Mouse (Mus musculus) B cell, adult 2 months (primary cell): ENCODE measurements at regions not wholly inside any gene's neighbourhood (a gene's known extent, or its start where the extent isn't known, plus 50 kb on each side); places are given as distances from the start of the nearest gene placed in this dataset.
A peak's percentile ranks its signal among the peaks of the same experiment; 100 is the strongest.

Experiments used
- DNase-seq, 2 experiments: peaks; one replicate each; pipeline ENCODE4 v3.0.0; 2022

- no peak for DNase-seq
Measured at GRCm38 (mm10) chr2:75460419-75460818, 198.6 kb upstream of the Hnrnpa3 start.

GRCm38 (mm10) chr2:75461019-75461418 is 198.0 kb upstream of the Hnrnpa3 start:
- no peak for DNase-seq

GRCm38 (mm10) chr2:75461421-75461991 is 197.6 kb upstream of the Hnrnpa3 start:
- no peak for DNase-seq

- DNase-seq = no peak
Measured at GRCm38 (mm10) chr2:75462030-75462671, 196.9 kb upstream of the Hnrnpa3 start.

GRCm38 (mm10) chr2:75463091-75463490 is 196.0 kb upstream of the Hnrnpa3 start:
- no peak for DNase-seq

GRCm38 (mm10) chr2:75464429-75464828 is 194.6 kb upstream of the Hnrnpa3 start:
- no peak for DNase-seq

GRCm38 (mm10) chr2:75468851-75469250 is 190.2 kb upstream of the Hnrnpa3 start:
- DNase-seq = no peak

GRCm38 (mm10) chr2:75469958-75470687 is 188.9 kb upstream of the Hnrnpa3 start:
- peak; percentile 57 to 59 for DNase-seq

- no peak for DNase-seq
Measured at GRCm38 (mm10) chr2:75470688-75471054, 188.4 kb upstream of the Hnrnpa3 start.

GRCm38 (mm10) chr2:75472489-75472888 is 186.6 kb upstream of the Hnrnpa3 start:
- no peak for DNase-seq

GRCm38 (mm10) chr2:75474509-75474908 is 184.6 kb upstream of the Hnrnpa3 start:
- DNase-seq = no peak

- DNase-seq = no peak
Measured at GRCm38 (mm10) chr2:75476350-75476749, 182.7 kb upstream of the Hnrnpa3 start.

- DNase-seq = no peak
Measured at GRCm38 (mm10) chr2:75477076-75477475, 182.0 kb upstream of the Hnrnpa3 start.

GRCm38 (mm10) chr2:75479546-75479945 is 179.5 kb upstream of the Hnrnpa3 start:
- DNase-seq = no peak

GRCm38 (mm10) chr2:75481863-75482262 is 177.2 kb upstream of the Hnrnpa3 start:
- no peak for DNase-seq

GRCm38 (mm10) chr2:75482484-75482883 is 176.6 kb upstream of the Hnrnpa3 start:
- DNase-seq = no peak

GRCm38 (mm10) chr2:75484951-75485350 is 174.1 kb upstream of the Hnrnpa3 start:
- DNase-seq = no peak

GRCm38 (mm10) chr2:75491150-75491549 is 167.9 kb upstream of the Hnrnpa3 start:
- no peak for DNase-seq

- no peak for DNase-seq
Measured at GRCm38 (mm10) chr2:75491789-75492500, 167.1 kb upstream of the Hnrnpa3 start.

GRCm38 (mm10) chr2:75492501-75492898 is 166.6 kb upstream of the Hnrnpa3 start:
- DNase-seq = no peak

- no peak for DNase-seq
Measured at GRCm38 (mm10) chr2:75496606-75497240, 162.3 kb upstream of the Hnrnpa3 start.

- no peak for DNase-seq
Measured at GRCm38 (mm10) chr2:75510223-75510622, 148.8 kb upstream of the Hnrnpa3 start.
